Mouse (Mus musculus): ENCODE results near the gene Zmynd11. TPM values are rescaled to one million over a fixed set of nuclear protein-coding genes. Genes with fewer than 3 reads are reported as not detected.

Gene Zmynd11
- polyA plus RNA-seq, 1 experiment from 2014 or later, result 73.7 TPM

GRCm38 (mm10) chr13:9713462-9714134 is 51.5 kb downstream of the Zmynd11 start:
- no peak for DNase-seq (ENCODE audit: low spot score)

- no peak for DNase-seq (ENCODE audit: low spot score)
These were observed 52.2 kb downstream of the Zmynd11 start for GRCm38 (mm10) chr13:9712971-9713370.

GRCm38 (mm10) chr13:9712409-9712808 is 52.7 kb downstream of the Zmynd11 start:
- no peak for DNase-seq (ENCODE audit: low spot score)

- DNase-seq (ENCODE audit: low spot score), result no peak
These were observed 56.5 kb downstream of the Zmynd11 start for GRCm38 (mm10) chr13:9708433-9709240.

GRCm38 (mm10) chr13:9706720-9707119 is 58.4 kb downstream of the Zmynd11 start:
- no peak for DNase-seq (ENCODE audit: low spot score)

- no peak for DNase-seq (ENCODE audit: low spot score)
These were observed 62.4 kb downstream of the Zmynd11 start for GRCm38 (mm10) chr13:9702615-9703235.

- no peak for DNase-seq (ENCODE audit: low spot score)
These were observed 67.8 kb downstream of the Zmynd11 start for GRCm38 (mm10) chr13:9697340-9697739.

- DNase-seq (ENCODE audit: low spot score), result no peak
These were observed 69.3 kb downstream of the Zmynd11 start for GRCm38 (mm10) chr13:9695809-9696208.

GRCm38 (mm10) chr13:9695403-9695802 is 69.7 kb downstream of the Zmynd11 start:
- no peak for DNase-seq (ENCODE audit: low spot score)

GRCm38 (mm10) chr13:9694651-9695050 is 70.5 kb downstream of the Zmynd11 start:
- no peak for DNase-seq (ENCODE audit: low spot score)

GRCm38 (mm10) chr13:9692876-9693275 is 72.3 kb downstream of the Zmynd11 start:
- DNase-seq (ENCODE audit: low spot score), result no peak

GRCm38 (mm10) chr13:9689366-9689765 is 75.8 kb downstream of the Zmynd11 start:
- DNase-seq (ENCODE audit: low spot score), result no peak

GRCm38 (mm10) chr13:9686765-9687164 is 78.4 kb downstream of the Zmynd11 start:
- no peak for DNase-seq (ENCODE audit: low spot score)

- DNase-seq (ENCODE audit: low spot score), result no peak
These were observed 78.9 kb downstream of the Zmynd11 start for GRCm38 (mm10) chr13:9686261-9686660.

- DNase-seq (ENCODE audit: low spot score), result no peak
These were observed 80.8 kb downstream of the Zmynd11 start for GRCm38 (mm10) chr13:9684153-9684923.

- DNase-seq (ENCODE audit: low spot score), result no peak
These were observed 81.8 kb downstream of the Zmynd11 start for GRCm38 (mm10) chr13:9683280-9683679.

GRCm38 (mm10) chr13:9681492-9681891 is 83.6 kb downstream of the Zmynd11 start:
- DNase-seq (ENCODE audit: low spot score), result no peak

- DNase-seq (ENCODE audit: low spot score), result no peak
These were observed 91.0 kb downstream of the Zmynd11 start for GRCm38 (mm10) chr13:9674126-9674525.

- DNase-seq (ENCODE audit: low spot score), result no peak
These were observed 95.9 kb downstream of the Zmynd11 start for GRCm38 (mm10) chr13:9669246-9669645.

GRCm38 (mm10) chr13:9667954-9668496 is 97.1 kb downstream of the Zmynd11 start:
- DNase-seq (ENCODE audit: low spot score), result no peak

GRCm38 (mm10) chr13:9663593-9663992 is 101.5 kb downstream of the Zmynd11 start:
- DNase-seq (ENCODE audit: low spot score), result no peak
